Mouse (Mus musculus) T-helper 2 cell (primary cell): ENCODE measurements around the gene Zfp92.

Experiments used
- in situ Hi-C: fragments of 300-600 bp; cut with MboI, MseI; formaldehyde crosslinking; loops from one replicate; pipeline ENCODE4 v1.15.1; 2025; ENCODE audit warnings: high pct_unique_total_duplicates

Gene Zfp92

DNA sequence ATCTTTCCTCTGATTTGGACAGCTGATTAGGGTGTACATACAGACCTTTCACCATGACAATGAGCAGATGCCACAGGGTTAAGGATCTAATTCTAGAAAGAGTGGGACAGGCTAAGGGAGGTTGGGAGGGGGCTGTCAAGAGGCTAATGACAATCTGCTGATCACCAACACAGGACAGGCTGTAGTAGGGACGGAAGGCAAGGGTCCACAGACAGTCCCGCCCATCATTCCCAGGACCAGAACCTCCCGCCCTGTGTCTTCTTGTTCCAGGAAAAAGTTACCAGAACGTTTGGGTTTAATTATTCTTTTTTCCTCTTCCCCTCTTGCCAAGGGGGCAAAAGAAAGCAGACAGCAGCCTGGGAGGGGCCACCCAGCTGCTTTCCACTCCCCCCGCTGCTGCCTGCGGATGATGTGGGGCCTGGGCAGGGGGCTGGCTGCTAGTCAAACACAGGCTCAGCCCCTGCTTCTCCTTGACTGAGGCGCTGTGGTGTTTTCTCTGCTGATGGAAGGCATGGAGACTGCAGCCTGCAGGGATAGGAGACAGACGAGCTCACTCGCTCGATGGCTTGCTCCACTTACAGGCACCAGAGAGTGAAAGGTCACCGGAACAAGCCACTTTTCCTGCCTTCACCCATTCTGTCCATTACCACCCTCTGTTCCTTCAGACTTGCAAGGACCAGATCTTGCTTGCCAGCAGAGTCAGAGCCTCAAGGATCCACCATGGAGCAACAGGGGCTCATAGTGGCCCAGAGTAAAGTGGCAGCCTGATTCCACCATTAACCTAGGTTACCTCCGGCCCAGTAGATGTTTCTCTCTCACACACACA is 63.7 kb downstream of the Zfp92 start:
- in situ Hi-C loops, result no loop called here

DNA sequence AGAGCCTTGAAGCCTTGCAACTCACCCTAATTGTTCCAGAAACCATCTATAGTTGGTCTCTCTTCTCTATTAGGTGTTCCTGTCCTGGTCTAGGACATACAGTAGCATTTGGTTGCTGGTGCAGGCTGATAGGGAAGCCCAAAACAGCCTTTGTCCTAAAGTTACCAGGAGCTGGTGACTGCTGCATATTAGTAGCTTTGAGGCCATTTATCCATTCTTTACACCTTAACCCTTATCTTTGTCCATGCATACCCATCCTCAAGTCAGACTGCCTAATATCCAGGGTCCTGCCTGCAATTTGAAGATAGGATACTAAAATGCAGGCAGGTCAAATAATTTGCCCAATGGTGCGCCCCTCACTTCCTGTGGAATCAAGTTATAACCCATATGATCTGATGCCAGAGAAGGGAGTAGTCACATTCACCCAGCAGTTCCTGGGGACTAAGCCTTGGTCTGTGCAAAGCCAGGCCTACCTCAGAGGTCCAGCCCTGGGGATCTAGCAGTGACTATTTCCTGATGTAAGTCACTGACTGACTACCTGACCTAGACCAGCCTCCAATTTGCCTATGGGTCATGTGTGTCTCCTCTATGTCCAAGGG is 64.9 kb downstream of the Zfp92 start:
- in situ Hi-C loops, result no loop called here

DNA sequence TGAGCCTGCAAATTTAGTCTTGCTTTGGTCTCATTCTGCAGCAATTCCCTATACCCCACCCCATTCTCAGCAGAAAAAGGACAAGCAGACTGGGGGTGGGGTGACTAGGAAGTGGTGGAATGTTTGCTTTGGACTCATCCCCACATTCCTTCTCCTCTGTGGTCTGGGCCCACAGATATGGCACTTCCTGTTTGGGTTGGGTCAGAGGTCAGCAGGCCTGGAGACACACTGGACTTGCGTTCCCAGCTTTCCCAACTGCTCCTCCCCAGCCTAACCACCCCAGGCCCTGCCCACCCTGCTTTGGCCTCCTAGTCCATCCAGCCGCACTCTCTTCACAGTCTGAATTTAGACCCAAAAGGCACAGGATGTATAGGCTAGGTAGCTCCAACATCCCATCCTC is 65.7 kb downstream of the Zfp92 start:
- in situ Hi-C loops, result no loop called here

DNA sequence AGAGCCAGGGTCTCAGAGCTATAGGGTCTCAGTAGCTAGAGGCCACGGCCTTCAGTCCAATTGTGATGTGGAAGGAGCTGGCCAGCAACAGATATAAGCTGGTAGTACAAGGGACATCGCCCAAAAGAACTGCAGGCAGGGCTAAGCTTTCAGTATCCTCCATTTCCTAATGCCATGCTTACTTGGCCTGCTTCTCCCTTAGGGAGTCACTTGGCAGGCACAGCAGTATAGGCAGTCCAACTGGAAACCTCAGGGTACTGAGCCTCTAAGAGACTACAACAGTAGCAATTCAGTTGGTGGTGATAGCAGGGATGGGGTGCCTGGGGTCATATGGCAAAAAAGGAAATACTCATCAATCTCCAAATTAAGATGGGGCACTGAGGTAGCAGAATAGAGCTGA is 66.6 kb downstream of the Zfp92 start:
- in situ Hi-C loops, result no loop called here
